ENCODE assay signal across 8 mouse cellular contexts in genomic region chr11:35178144-35178817, GRCm38 (mm10). TPM values are rescaled to one million over a fixed set of nuclear protein-coding genes. Genes with fewer than 3 reads are reported as not detected.
DNase-seq lines count a peak whose midpoint lies in the region; ATAC-seq and TF ChIP-seq lines count a peak whose summit lies in the region.

No protein-coding gene starts in this region.

- no peak overlapping the region for H3K9ac ChIP-seq in kidney, embryonic 15.5 days
- no peak overlapping the region for H3K9ac ChIP-seq in neural tube, embryonic 13.5 days
- H3K9ac ChIP-seq in midbrain, postnatal 0 days (replicated peaks; ENCODE audit: low read length, poor library complexity, severe bottlenecking): no peak overlapping the region

- H3K27ac ChIP-seq in kidney, embryonic 15.5 days: 0 out of 2 replicates have a peak overlapping the region, but pooled peaks have one; percentile 5
- no peak overlapping the region for H3K27ac ChIP-seq in kidney, adult 2 months (ENCODE audit: insufficient read depth, low read depth, low read length)
- no peak overlapping the region for H3K27ac ChIP-seq in neural tube, embryonic 13.5 days (replicated peaks)
- H3K27ac ChIP-seq in midbrain, postnatal 0 days (ENCODE audit: low read depth, low read length): no peak overlapping the region

- peak overlapping the region; percentile 24 for H3K4me3 ChIP-seq in kidney, embryonic 15.5 days (replicated peaks)
- no peak overlapping the region for H3K4me3 ChIP-seq in kidney, adult 2 months (ENCODE audit: insufficient read depth, low read depth, low read length)
- H3K4me3 ChIP-seq in neural tube, embryonic 13.5 days: no peak overlapping the region
- no peak overlapping the region for H3K4me3 ChIP-seq in midbrain, postnatal 0 days (ENCODE audit: low read depth, low read length)

- no peaks in the 10 kb centered on the region for H3K27me3 ChIP-seq in kidney, embryonic 15.5 days
- no peaks in the 10 kb centered on the region for H3K27me3 ChIP-seq in kidney, adult 2 months (replicated peaks; ENCODE audit: control insufficient read depth, insufficient read depth, low read length)
- H3K27me3 ChIP-seq in neural tube, embryonic 13.5 days: 0 out of 2 replicates have a peak, but pooled peaks cover 8% of the 10 kb centered on the region
- no peaks in the 10 kb centered on the region for H3K27me3 ChIP-seq in midbrain, postnatal 0 days (ENCODE audit: insufficient read depth, low read length)

- DNase-seq in kidney, adult 2 months: no peak
- peak; percentile 26 to 37 for DNase-seq in adrenal gland, postnatal 36 days
- DNase-seq in hindlimb bud, embryonic 11.5 days (ENCODE audit: extremely low spot score, low read depth, low spot score): peak; percentile 18
- DNase-seq in urinary bladder, adult 2 months (ENCODE audit: low spot score): no peak
- DNase-seq in midbrain, postnatal 0 days (ENCODE audit: low spot score): no peak
- no peak for DNase-seq in gastrocnemius, adult 18-20 months (ENCODE audit: low spot score)

- H3K36me3 ChIP-seq in kidney, embryonic 15.5 days: no peaks in the 10 kb centered on the region
- no peaks in the 10 kb centered on the region for H3K36me3 ChIP-seq in kidney, adult 2 months (ENCODE audit: control insufficient read depth, insufficient read depth, low read length)
- no peaks in the 10 kb centered on the region for H3K36me3 ChIP-seq in neural tube, embryonic 13.5 days
- no peaks in the 10 kb centered on the region for H3K36me3 ChIP-seq in midbrain, postnatal 0 days (ENCODE audit: insufficient read depth, low read length)

- H3K4me2 ChIP-seq in kidney, embryonic 15.5 days: peak overlapping the region; percentile 54
- peak overlapping the region; percentile 20; the same call in 1 of the 2 replicates for H3K4me2 ChIP-seq in neural tube, embryonic 13.5 days
- H3K4me2 ChIP-seq in midbrain, postnatal 0 days (ENCODE audit: low read depth, low read length, poor library complexity, severe bottlenecking): no peak overlapping the region

- ATAC-seq in kidney, embryonic 15.5 days (replicated peaks; ENCODE audit: low FRiP score): peak; percentile 52; the same call in 1 of the 2 replicates
- no peak for ATAC-seq in neural tube, embryonic 13.5 days (ENCODE audit: low read depth)
- no peak for ATAC-seq in midbrain, postnatal 0 days (ENCODE audit: low FRiP score)

- WGBS in kidney, embryonic 15.5 days: 17% methylated on average over 24 of the region's 24 CpGs
- WGBS in kidney, adult 2 months: 24% methylated on average over 24 of the region's 24 CpGs
- 37% methylated on average over 24 of the region's 24 CpGs for WGBS in neural tube, embryonic 13.5 days
- WGBS in midbrain, postnatal 0 days: 60% methylated on average over 24 of the region's 24 CpGs

- no peaks in the 10 kb centered on the region for H3K9me3 ChIP-seq in kidney, embryonic 15.5 days (replicated peaks)
- H3K9me3 ChIP-seq in neural tube, embryonic 13.5 days: no peaks in the 10 kb centered on the region
- no peaks in the 10 kb centered on the region for H3K9me3 ChIP-seq in midbrain, postnatal 0 days (ENCODE audit: low read length)

- TF ChIP-seq POLR2A in kidney, adult 2 months (IDR thresholded peaks at IDR 0.05; ENCODE audit: low read depth, low read length): no peak

- TF ChIP-seq CTCF in kidney, adult 2 months (conservative IDR thresholded peaks at IDR 0.05; ENCODE audit: insufficient read depth, insufficient read length, low read depth, low read length): no peak
- no peak for TF ChIP-seq CTCF in midbrain, postnatal 0 days (IDR thresholded peaks at IDR 0.05)

- peaks cover 9% of the 10 kb centered on the region for H3K4me1 ChIP-seq in kidney, embryonic 15.5 days
- H3K4me1 ChIP-seq in kidney, adult 2 months (ENCODE audit: control insufficient read depth, insufficient read depth, low read length): 0 out of 2 replicates have a peak, but pooled peaks cover 4% of the 10 kb centered on the region
- H3K4me1 ChIP-seq in neural tube, embryonic 13.5 days (replicated peaks): peaks cover 19% of the 10 kb centered on the region
- no peaks in the 10 kb centered on the region for H3K4me1 ChIP-seq in midbrain, postnatal 0 days (ENCODE audit: insufficient read depth, low read length)

RNA-seq across cellular contexts. Expression of gene Slit3, which starts 57.3 kb away (rescaled TPM):
- polyA plus RNA-seq in kidney, embryonic 15.5 days (2015; fragmentation: Nextera tagmentation; extraction: Ambion mirVana): 13.6 and 14.9 TPM in 2 replicates
- 8.4 and 12.6 TPM in 2 replicates for polyA plus RNA-seq in kidney, adult 2 months (2012; rRNA removed)
- 10 to 100 TPM; 33.0 to 56.8 TPM for total RNA-seq in adrenal gland, postnatal 36 days (2021)
- 31.2 and 38.8 TPM in 2 replicates for polyA plus RNA-seq in neural tube, embryonic 13.5 days (2015; fragmentation: Nextera tagmentation; extraction: Ambion mirVana)
- polyA plus RNA-seq in urinary bladder, adult 2 months (2012; rRNA removed): 36.3 and 63.2 TPM in 2 replicates
- 7.7 and 12.7 TPM in 2 replicates for total RNA-seq in midbrain, postnatal 0 days (2014; rRNA removed)
- polyA plus RNA-seq in midbrain, postnatal 0 days (2015; fragmentation: Nextera tagmentation; extraction: Ambion mirVana): 2.2 and 3.6 TPM in 2 replicates
- 1 to 10 TPM; 7.9 to 9.0 TPM for total RNA-seq in gastrocnemius, adult 18-20 months (2021)

Comparison
In these comparisons a context has a peak if more than half of its experiments do, and no peak if none do; other contexts are left out.
1. DNase-seq: peak in adrenal gland, postnatal 36 days (2 of 2) and hindlimb bud, embryonic 11.5 days (single experiment); none in kidney, adult 2 months (single experiment), urinary bladder, adult 2 months (single experiment), midbrain, postnatal 0 days (single experiment) and gastrocnemius, adult 18-20 months (single experiment).